Mouse (Mus musculus): ENCODE measurements at regions not wholly inside any gene's neighbourhood (a gene's known extent, or its start where the extent isn't known, plus 50 kb on each side); places are given as distances from the start of the nearest gene placed in this dataset.

DNA sequence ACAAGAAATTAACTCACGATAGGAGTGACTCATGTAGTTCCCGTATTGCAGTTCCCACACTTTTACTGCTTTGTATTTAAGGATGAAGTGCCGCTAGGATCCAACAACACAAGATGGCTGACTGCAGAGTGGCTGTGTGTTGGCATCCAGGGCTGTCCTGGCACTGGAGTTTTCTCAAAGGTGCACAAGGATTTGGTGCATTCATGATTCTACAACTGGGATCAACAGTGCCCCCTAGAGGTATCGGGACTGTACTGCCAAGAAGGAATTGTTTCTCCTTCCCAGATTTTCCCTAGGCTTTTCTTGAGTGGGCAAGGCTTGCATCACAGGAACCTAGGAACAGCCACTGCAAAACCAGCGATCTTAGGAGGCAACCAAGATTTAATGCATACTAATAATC, 88.7 kb downstream of the Erv3 start:
- TF ChIP-seq CTCF (conservative IDR thresholded peaks at IDR 0.05; ENCODE audit: insufficient read depth, insufficient read length, low read depth, low read length) (peak; percentile 50), POLR2A (IDR thresholded peaks at IDR 0.05; ENCODE audit: low read depth, low read length) (no peak)
- peak; percentile 56 for DNase-seq
- H3K27me3 ChIP-seq (replicated peaks; ENCODE audit: control insufficient read depth, insufficient read depth, low read length) = no peaks in the 10 kb centered on the region
- H3K4me1 ChIP-seq (ENCODE audit: control insufficient read depth, insufficient read depth, low read length) = no peaks in the 10 kb centered on the region
- WGBS = 58% methylated on average over 5 of the region's 5 CpGs
- H3K4me3 ChIP-seq (ENCODE audit: insufficient read depth, low read depth, low read length) = no peak overlapping the region
- H3K27ac ChIP-seq (ENCODE audit: insufficient read depth, low read depth, low read length) = no peak overlapping the region
- H3K36me3 ChIP-seq (ENCODE audit: control insufficient read depth, insufficient read depth, low read length) = no peaks in the 10 kb centered on the region

DNA sequence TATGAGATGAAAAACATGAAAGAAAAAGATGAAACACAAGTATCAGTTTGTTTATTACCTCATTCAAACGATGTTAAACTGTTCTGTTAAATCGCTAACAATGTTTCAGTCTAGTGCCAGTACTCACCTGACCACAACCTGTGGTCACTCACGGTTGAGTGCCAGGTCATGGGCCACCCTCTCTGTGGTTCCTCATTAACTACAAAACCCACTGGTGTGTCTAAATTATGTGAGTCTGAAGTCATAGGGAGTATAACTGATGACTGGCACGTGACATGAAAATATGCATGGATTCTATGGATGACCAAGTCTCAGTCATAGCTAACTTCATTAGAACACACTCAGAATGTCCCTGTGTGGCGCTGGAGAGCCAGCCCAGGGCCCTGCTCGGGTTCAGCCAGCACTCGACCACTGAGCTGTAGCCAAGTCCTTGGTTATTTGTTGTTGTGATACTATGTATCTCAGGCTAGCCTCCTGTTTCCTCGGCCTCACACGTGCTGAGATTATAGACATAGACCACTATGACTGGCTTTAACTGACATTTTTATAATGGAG, 89.8 kb downstream of the Erv3 start:
- Histone ChIP-seq H3K4me3 (ENCODE audit: insufficient read depth, low read depth, low read length) (no peak overlapping the region), H3K27ac (ENCODE audit: insufficient read depth, low read depth, low read length) (no peak overlapping the region), H3K36me3 (ENCODE audit: control insufficient read depth, insufficient read depth, low read length) (no peaks in the 10 kb centered on the region), H3K4me1 (ENCODE audit: control insufficient read depth, insufficient read depth, low read length) (no peaks in the 10 kb centered on the region), H3K27me3 (replicated peaks; ENCODE audit: control insufficient read depth, insufficient read depth, low read length) (no peaks in the 10 kb centered on the region)
- peak; percentile 81 for DNase-seq
- TF ChIP-seq CTCF (conservative IDR thresholded peaks at IDR 0.05; ENCODE audit: insufficient read depth, insufficient read length, low read depth, low read length) (no peak), POLR2A (IDR thresholded peaks at IDR 0.05; ENCODE audit: low read depth, low read length) (no peak)
- 42% methylated on average over 9 of the region's 9 CpGs for WGBS

DNA sequence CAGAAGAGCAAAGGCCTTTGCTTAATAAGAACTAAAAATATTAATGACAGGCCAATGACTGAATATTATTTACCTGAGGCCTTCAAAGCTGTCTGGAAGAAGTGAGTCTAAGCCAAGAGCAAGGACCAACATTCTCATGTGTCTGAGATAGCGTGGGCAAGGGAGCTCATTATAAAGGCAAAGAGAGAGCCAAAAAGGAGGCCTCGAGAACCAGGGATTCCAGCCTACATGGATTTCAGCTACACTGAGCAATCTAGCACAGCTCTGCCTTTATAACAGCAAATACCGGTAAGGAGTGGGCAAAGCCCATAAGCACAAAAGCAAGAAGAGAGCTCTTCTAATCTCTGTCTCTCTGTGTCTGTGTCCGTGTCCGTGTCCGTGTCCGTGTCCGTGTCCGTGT, 93.0 kb downstream of the Erv3 start:
- Histone ChIP-seq H3K4me1 (ENCODE audit: control insufficient read depth, insufficient read depth, low read length) (no peaks in the 10 kb centered on the region), H3K36me3 (ENCODE audit: control insufficient read depth, insufficient read depth, low read length) (no peaks in the 10 kb centered on the region), H3K27ac (ENCODE audit: insufficient read depth, low read depth, low read length) (no peak overlapping the region), H3K4me3 (ENCODE audit: insufficient read depth, low read depth, low read length) (no peak overlapping the region), H3K27me3 (replicated peaks; ENCODE audit: control insufficient read depth, insufficient read depth, low read length) (no peaks in the 10 kb centered on the region)
- WGBS = 98% methylated on average over 9 of the region's 9 CpGs
- DNase-seq = no peak
- TF ChIP-seq POLR2A (IDR thresholded peaks at IDR 0.05; ENCODE audit: low read depth, low read length) (no peak), CTCF (conservative IDR thresholded peaks at IDR 0.05; ENCODE audit: insufficient read depth, insufficient read length, low read depth, low read length) (no peak)

DNA sequence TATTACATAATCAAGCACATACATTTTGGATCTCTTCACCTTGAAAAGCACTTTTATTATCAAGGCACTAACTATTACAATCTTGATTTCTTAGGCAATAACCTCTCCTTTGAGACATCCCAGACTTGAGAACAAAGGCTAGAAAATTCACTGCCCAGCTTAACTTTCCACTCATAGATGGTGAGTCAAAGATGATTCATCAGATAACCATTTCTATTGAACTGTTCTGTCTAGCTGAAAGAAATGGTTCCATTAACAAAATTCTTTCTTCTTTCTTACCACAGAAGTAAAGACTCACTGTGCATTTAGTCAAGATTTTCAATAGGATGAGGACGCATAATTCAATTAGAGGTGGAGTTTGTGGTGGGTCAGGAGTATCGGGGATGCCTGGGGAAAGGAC, 98.0 kb downstream of the Erv3 start:
- Histone ChIP-seq H3K36me3 (ENCODE audit: control insufficient read depth, insufficient read depth, low read length) (no peaks in the 10 kb centered on the region), H3K27ac (ENCODE audit: insufficient read depth, low read depth, low read length) (no peak overlapping the region), H3K4me1 (ENCODE audit: control insufficient read depth, insufficient read depth, low read length) (no peaks in the 10 kb centered on the region), H3K27me3 (replicated peaks; ENCODE audit: control insufficient read depth, insufficient read depth, low read length) (no peaks in the 10 kb centered on the region), H3K4me3 (ENCODE audit: insufficient read depth, low read depth, low read length) (no peak overlapping the region)
- WGBS = 74% methylated on average over 2 of the region's 2 CpGs
- no peak for TF ChIP-seq POLR2A (IDR thresholded peaks at IDR 0.05; ENCODE audit: low read depth, low read length)
- no peak for DNase-seq

DNA sequence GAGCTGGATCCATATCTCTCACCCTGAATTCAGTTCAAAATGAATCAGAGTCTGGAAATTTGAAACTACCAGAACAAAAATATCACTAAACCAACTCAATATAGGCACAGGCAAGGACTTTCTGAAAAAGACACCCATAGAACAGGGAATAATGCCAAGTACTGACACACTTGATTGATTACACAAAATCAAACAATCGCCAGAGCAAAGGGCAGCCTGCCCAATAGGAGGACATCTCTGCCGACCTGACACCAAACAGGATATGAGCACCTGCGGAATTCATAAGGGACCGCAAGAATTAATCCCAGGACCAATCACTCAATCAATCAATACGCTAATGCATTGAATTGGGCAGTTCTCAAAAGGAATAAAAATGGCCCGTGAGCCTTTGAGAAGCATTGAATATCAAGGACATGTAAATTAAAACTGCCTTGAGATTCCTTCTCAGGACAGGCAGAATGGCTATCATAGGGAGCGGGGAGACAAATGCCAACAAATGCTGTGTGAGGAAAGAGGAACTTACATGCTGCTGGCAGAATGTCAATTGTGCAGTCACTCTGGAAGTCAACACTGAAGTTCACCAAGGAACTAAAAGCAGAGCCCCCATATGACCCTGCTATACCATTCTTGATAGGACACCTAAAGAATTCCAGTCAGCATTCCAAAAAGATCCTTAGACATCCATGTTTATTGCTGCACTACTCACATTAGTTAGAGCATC, 102.2 kb downstream of the Erv3 start:
- no peak overlapping the region for H3K27ac ChIP-seq (ENCODE audit: insufficient read depth, low read depth, low read length)
- no peak for DNase-seq
- H3K4me3 ChIP-seq (ENCODE audit: insufficient read depth, low read depth, low read length) = no peak overlapping the region
- 65% methylated on average over 7 of the region's 7 CpGs for WGBS
- H3K4me1 ChIP-seq (ENCODE audit: control insufficient read depth, insufficient read depth, low read length) = no peaks in the 10 kb centered on the region
- no peaks in the 10 kb centered on the region for H3K27me3 ChIP-seq (replicated peaks; ENCODE audit: control insufficient read depth, insufficient read depth, low read length)
- TF ChIP-seq POLR2A (IDR thresholded peaks at IDR 0.05; ENCODE audit: low read depth, low read length) = no peak
- TF ChIP-seq CTCF (conservative IDR thresholded peaks at IDR 0.05; ENCODE audit: insufficient read depth, insufficient read length, low read depth, low read length) = no peak
- H3K36me3 ChIP-seq (ENCODE audit: control insufficient read depth, insufficient read depth, low read length) = no peaks in the 10 kb centered on the region

DNA sequence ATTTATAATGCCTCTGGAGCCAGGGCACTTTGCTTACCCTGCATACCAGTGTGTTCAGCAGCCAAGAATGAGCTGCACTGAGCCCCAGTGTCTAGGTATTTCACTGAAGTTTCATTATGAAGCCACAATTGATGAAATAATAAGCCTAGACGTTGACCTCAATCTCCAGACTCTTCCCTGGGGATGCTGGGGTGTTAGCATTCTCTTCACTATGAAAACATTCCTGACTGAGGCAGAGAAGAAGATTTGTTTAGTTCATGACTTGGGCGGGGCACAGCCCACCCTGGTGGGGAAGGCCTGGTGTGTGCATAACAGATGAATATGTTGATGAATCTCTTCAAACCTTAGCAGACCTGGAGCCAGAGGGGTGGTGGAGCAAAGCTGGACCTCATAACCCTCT, 104.4 kb downstream of the Erv3 start:
- H3K27me3 ChIP-seq (replicated peaks; ENCODE audit: control insufficient read depth, insufficient read depth, low read length) = no peaks in the 10 kb centered on the region
- no peak overlapping the region for H3K4me3 ChIP-seq (ENCODE audit: insufficient read depth, low read depth, low read length)
- no peaks in the 10 kb centered on the region for H3K36me3 ChIP-seq (ENCODE audit: control insufficient read depth, insufficient read depth, low read length)
- H3K4me1 ChIP-seq (ENCODE audit: control insufficient read depth, insufficient read depth, low read length) = no peaks in the 10 kb centered on the region
- no peak for TF ChIP-seq POLR2A (IDR thresholded peaks at IDR 0.05; ENCODE audit: low read depth, low read length)
- no peak overlapping the region for H3K27ac ChIP-seq (ENCODE audit: insufficient read depth, low read depth, low read length)
- no peak for DNase-seq
- WGBS = 76% methylated on average over 2 of the region's 2 CpGs

DNA sequence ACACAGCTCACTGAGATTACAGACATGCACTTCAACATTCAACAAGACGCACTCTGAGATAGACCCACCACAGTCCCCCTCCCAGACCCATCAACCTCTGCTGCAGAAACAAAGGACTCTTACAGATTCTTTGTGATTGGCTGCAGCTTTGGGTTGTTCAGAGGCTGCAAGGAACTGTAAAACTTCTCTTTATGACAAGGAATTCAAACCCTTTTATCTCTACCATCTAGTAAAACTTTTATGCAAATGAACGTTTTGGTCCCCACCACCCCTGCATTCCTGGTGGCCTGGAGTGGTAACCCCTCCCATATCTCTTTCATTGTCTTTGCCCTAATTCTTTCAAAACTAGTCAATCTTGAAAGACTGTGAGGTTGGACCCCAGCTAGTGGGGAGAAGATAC, 106.1 kb downstream of the Erv3 start:
- no peak overlapping the region for H3K27ac ChIP-seq (ENCODE audit: insufficient read depth, low read depth, low read length)
- H3K4me1 ChIP-seq (ENCODE audit: control insufficient read depth, insufficient read depth, low read length) = no peaks in the 10 kb centered on the region
- no peak for DNase-seq
- H3K27me3 ChIP-seq (replicated peaks; ENCODE audit: control insufficient read depth, insufficient read depth, low read length) = no peaks in the 10 kb centered on the region
- H3K4me3 ChIP-seq (ENCODE audit: insufficient read depth, low read depth, low read length) = no peak overlapping the region
- WGBS = 57% methylated on average over 2 of the region's 2 CpGs
- H3K36me3 ChIP-seq (ENCODE audit: control insufficient read depth, insufficient read depth, low read length) = no peaks in the 10 kb centered on the region
- no peak for TF ChIP-seq POLR2A (IDR thresholded peaks at IDR 0.05; ENCODE audit: low read depth, low read length)
- no peak for TF ChIP-seq CTCF (conservative IDR thresholded peaks at IDR 0.05; ENCODE audit: insufficient read depth, insufficient read length, low read depth, low read length)
